Mouse (Mus musculus) small intestine, adult 2 months (tissue): Measurements from ENCODE around the gene Acox1. TPM values are rescaled to one million over a fixed set of nuclear protein-coding genes. Genes with fewer than 3 reads are reported as not detected.

Experiments used
- H3K27ac ChIP-seq: fragments of 200-500 bp; 2 replicates; pipeline ENCODE4 v1.5.1; 2012; ENCODE audit warnings: low read depth, low read length, control low read depth, inconsistent platforms; ENCODE audit not compliant: insufficient read depth
- H3K27me3 ChIP-seq: fragments of 200-500 bp; 2 replicates; pipeline ENCODE4 v1.6.1; 2012; ENCODE audit warnings: mild to moderate bottlenecking, moderate library complexity, low read length, inconsistent platforms; ENCODE audit not compliant: control insufficient read depth, insufficient read depth
- H3K36me3 ChIP-seq: fragments of 200-500 bp; 2 replicates; pipeline ENCODE4 v1.6.1; 2012; ENCODE audit warnings: mild to moderate bottlenecking, low read length, control low read depth, inconsistent platforms; ENCODE audit not compliant: control insufficient read depth, insufficient read depth
- H3K4me1 ChIP-seq: fragments of 200-500 bp; 2 replicates; pipeline ENCODE4 v1.6.1; 2012; ENCODE audit warnings: low read length, inconsistent platforms, mixed read lengths; ENCODE audit not compliant: control insufficient read depth, insufficient read depth, insufficient read length
- H3K4me3 ChIP-seq: fragments of 200-500 bp; 2 replicates; pipeline ENCODE4 v1.5.1; 2012; ENCODE audit warnings: low read depth, mild to moderate bottlenecking, control low read depth, inconsistent platforms, low read length, moderate library complexity
- CTCF ChIP-seq: fragments of 200-500 bp; IDR thresholded peaks from 2 replicates; pipeline ENCODE4 v1.5.1; 2012; ENCODE audit warnings: low read depth, mild to moderate bottlenecking, control low read depth, inconsistent platforms, low read length, moderate library complexity, mixed read lengths; ENCODE audit not compliant: insufficient replicate concordance, insufficient read length; ENCODE audit errors: extremely low read depth
- POLR2A ChIP-seq: fragments of 200-500 bp; IDR thresholded peaks from 2 replicates; pipeline ENCODE4 v1.6.1; 2012; ENCODE audit warnings: low read depth, mild to moderate bottlenecking, control low read depth, inconsistent platforms, low read length, moderate library complexity
- WGBS: fragments of 180-500 bp; shearing (Covaris S2); methylation state at CpG from one replicate; pipeline ENCODE4 v1.1.7; 2018; 5-methylcytosine and 5-hydroxymethylcytosine counted together
- polyA plus RNA-seq: library from polyadenylated mRNA; depleted of rRNA; stranded (reverse); fragments of >200 nt; gene quantifications from 2 replicates; pipeline ENCODE4 v1.2.3, GENCODE M21; 2012

The Acox1 gene
- polyA plus RNA-seq, 1 experiment: 112 TPM

- Histone ChIP-seq H3K4me3 (no peak overlapping the region), H3K27me3 (no peaks in the 10 kb centered on the region), H3K4me1 (no peaks in the 10 kb centered on the region; the same call in 1 of the 2 replicates), H3K36me3 (peaks cover 13% of the 10 kb centered on the region), H3K27ac (no peak overlapping the region)
- TF ChIP-seq CTCF: no peak
- TF ChIP-seq POLR2A: no peak
- WGBS: 82% methylated on average over 20 of the region's 20 CpGs
Observed at GRCm38 (mm10) chr11:116148761-116149221, 50.1 kb downstream of the Acox1 start.

GRCm38 (mm10) chr11:116146294-116146985 is 52.4 kb downstream of the Acox1 start:
- H3K4me3 ChIP-seq: no peak overlapping the region
- H3K27ac ChIP-seq: no peak overlapping the region
- TF ChIP-seq CTCF: no peak
- no peak for TF ChIP-seq POLR2A
- peaks cover 11% of the 10 kb centered on the region; the same call in 1 of the 2 replicates for H3K36me3 ChIP-seq
- no peaks in the 10 kb centered on the region for H3K27me3 ChIP-seq
- H3K4me1 ChIP-seq: no peaks in the 10 kb centered on the region; the same call in 1 of the 2 replicates
- WGBS: 86% methylated on average over 25 of the region's 25 CpGs

- no peak overlapping the region for H3K27ac ChIP-seq
- no peak for TF ChIP-seq CTCF
- no peak for TF ChIP-seq POLR2A
Observed at GRCm38 (mm10) chr11:116145481-116146293, 53.2 kb downstream of the Acox1 start.

GRCm38 (mm10) chr11:116143468-116143867 is 55.4 kb downstream of the Acox1 start:
- WGBS: 88% methylated on average over 3 of the region's 3 CpGs
- no peak overlapping the region for H3K4me3 ChIP-seq
- no peaks in the 10 kb centered on the region for H3K27me3 ChIP-seq
- no peak overlapping the region for H3K27ac ChIP-seq
- peaks cover 6% of the 10 kb centered on the region for H3K4me1 ChIP-seq
- TF ChIP-seq CTCF (no peak), POLR2A (no peak)
- peaks cover 11% of the 10 kb centered on the region; the same call in 1 of the 2 replicates for H3K36me3 ChIP-seq

More at GRCm38 (mm10) chr11:116145481-116146293, 53.2 kb downstream of the Acox1 start:
- peaks cover 11% of the 10 kb centered on the region; the same call in 1 of the 2 replicates for H3K36me3 ChIP-seq
- no peaks in the 10 kb centered on the region; the same call in 1 of the 2 replicates for H3K4me1 ChIP-seq
- no peaks in the 10 kb centered on the region for H3K27me3 ChIP-seq
- 81% methylated on average over 18 of the region's 18 CpGs for WGBS
- no peak overlapping the region for H3K4me3 ChIP-seq

- WGBS: 79% methylated on average over 10 of the region's 10 CpGs
- no peak overlapping the region for H3K27ac ChIP-seq
Observed at GRCm38 (mm10) chr11:116142211-116142991, 56.4 kb downstream of the Acox1 start.

GRCm38 (mm10) chr11:116138468-116139138 is 60.2 kb downstream of the Acox1 start, which contains the start of gene Mrpl38:
Mrpl38 (minus strand) TSS chr11:116138868.
- WGBS: under 1% methylated on average over 60 of the region's 60 CpGs
- Histone ChIP-seq H3K27me3 (no peaks in the 10 kb centered on the region), H3K36me3 (peaks cover 1% of the 10 kb centered on the region; the same call in 1 of the 2 replicates), H3K4me1 (peaks cover 8% of the 10 kb centered on the region; the same call in 1 of the 2 replicates), H3K27ac (0 out of 2 replicates have a peak within 1 kb of the TSS, but pooled peaks have one; percentile 0), H3K4me3 (peak within 1 kb of the TSS; percentile 78)
- TF ChIP-seq POLR2A: peak; percentile 65; the same call in 1 of the 2 replicates
- TF ChIP-seq CTCF: peak; percentile 81

More at GRCm38 (mm10) chr11:116142211-116142991, 56.4 kb downstream of the Acox1 start:
- Histone ChIP-seq H3K4me1 (peaks cover 8% of the 10 kb centered on the region), H3K36me3 (peaks cover 9% of the 10 kb centered on the region; the same call in 1 of the 2 replicates), H3K27me3 (no peaks in the 10 kb centered on the region), H3K4me3 (no peak overlapping the region)
- TF ChIP-seq POLR2A (no peak), CTCF (no peak)
